Mouse (Mus musculus) midbrain, embryonic 13.5 days (tissue): ENCODE results near the gene Dnm1. TPM values are rescaled to one million over a fixed set of nuclear protein-coding genes. Genes with fewer than 3 reads are reported as not detected.
A peak's percentile ranks its signal among the peaks of the same experiment; 100 is the strongest.

Experiments
- ATAC-seq: fragments of 200-750 bp; cut with Nextera tagmentation; 2 replicates; pipeline ENCODE4 v1.8.0; 2017; ENCODE audit warnings: mild to moderate bottlenecking, moderate TSS enrichment, moderate library complexity
- H3K27ac ChIP-seq: fragments of 300-500 bp; sonication (generic); 2 replicates; pipeline ENCODE4 v1.5.1; 2015; ENCODE audit warnings: inconsistent platforms, mild to moderate bottlenecking, moderate library complexity
- H3K27me3 ChIP-seq: fragments of 300-500 bp; sonication (generic); 2 replicates; pipeline ENCODE4 v1.6.1; 2015; ENCODE audit warnings: mild to moderate bottlenecking, inconsistent platforms
- H3K36me3 ChIP-seq: fragments of 300-500 bp; sonication (generic); 2 replicates; pipeline ENCODE4 v1.6.1; 2015; ENCODE audit warnings: mild to moderate bottlenecking, inconsistent platforms
- H3K4me1 ChIP-seq: fragments of 300-500 bp; sonication (generic); replicated peaks from 2 replicates; pipeline ENCODE4 v1.6.1; 2015; ENCODE audit warnings: inconsistent platforms
- H3K4me2 ChIP-seq: fragments of 300-500 bp; sonication (generic); replicated peaks from 2 replicates; pipeline ENCODE4 v1.6.1; 2015; ENCODE audit warnings: moderate library complexity, mild to moderate bottlenecking, inconsistent platforms
- H3K4me3 ChIP-seq: fragments of 300-500 bp; sonication (generic); replicated peaks from 2 replicates; pipeline ENCODE4 v1.5.1; 2015; ENCODE audit warnings: mild to moderate bottlenecking, inconsistent platforms
- H3K9ac ChIP-seq: fragments of 300-500 bp; sonication (generic); replicated peaks from 2 replicates; pipeline ENCODE4 v1.6.1; 2015; ENCODE audit warnings: mild to moderate bottlenecking, inconsistent platforms
- H3K9me3 ChIP-seq: fragments of 300-500 bp; sonication (generic); 2 replicates; pipeline ENCODE4 v1.6.1; 2016; ENCODE audit warnings: mild to moderate bottlenecking, inconsistent platforms
- WGBS: fragments of 180-500 bp; shearing (Covaris S2); methylation state at CpG from one replicate; pipeline ENCODE4 v1.1.7; 2015; 5-methylcytosine and 5-hydroxymethylcytosine counted together
- polyA plus RNA-seq: library from polyadenylated mRNA; unstranded; fragments of >200 nt; fragmentation: Nextera tagmentation; extraction: Ambion mirVana; gene quantifications from 2 replicates; pipeline ENCODE4 v1.2.1, GENCODE M21; 2015

Gene Dnm1
- polyA plus RNA-seq, 1 experiment from 2014 or later: 41.2 TPM

GRCm38 (mm10) chr2:32316887-32317656 is 36.1 kb downstream of the Dnm1 start:
- Histone ChIP-seq H3K9ac (no peak overlapping the region), H3K4me1 (peaks cover 43% of the 10 kb centered on the region), H3K27ac (no peak overlapping the region), H3K4me2 (no peak overlapping the region), H3K4me3 (no peak overlapping the region), H3K36me3 (peaks cover 34% of the 10 kb centered on the region), H3K27me3 (peaks cover 26% of the 10 kb centered on the region), H3K9me3 (no peaks in the 10 kb centered on the region)
- ATAC-seq: no peak
- WGBS: 83% methylated on average over 20 of the region's 20 CpGs

GRCm38 (mm10) chr2:32315751-32316150 is 37.4 kb downstream of the Dnm1 start:
- Histone ChIP-seq H3K4me3 (no peak overlapping the region), H3K27me3 (peaks cover 33% of the 10 kb centered on the region), H3K36me3 (peaks cover 37% of the 10 kb centered on the region), H3K27ac (no peak overlapping the region; the same call in 1 of the 2 replicates), H3K9ac (no peak overlapping the region), H3K4me1 (peaks cover 51% of the 10 kb centered on the region), H3K9me3 (no peaks in the 10 kb centered on the region), H3K4me2 (no peak overlapping the region)
- ATAC-seq: no peak
- 10% methylated on average over 8 of the region's 8 CpGs for WGBS

GRCm38 (mm10) chr2:32314831-32315230 is 38.3 kb downstream of the Dnm1 start:
- H3K9ac ChIP-seq: no peak overlapping the region
- no peak overlapping the region for H3K4me3 ChIP-seq
- 93% methylated on average over 14 of the region's 14 CpGs for WGBS
- peaks cover 53% of the 10 kb centered on the region for H3K4me1 ChIP-seq
- no peaks in the 10 kb centered on the region for H3K9me3 ChIP-seq
- no peak for ATAC-seq
- no peak overlapping the region for H3K27ac ChIP-seq
- H3K36me3 ChIP-seq: peaks cover 38% of the 10 kb centered on the region
- peaks cover 42% of the 10 kb centered on the region for H3K27me3 ChIP-seq
- H3K4me2 ChIP-seq: no peak overlapping the region

- H3K4me3 ChIP-seq: peak overlapping the region; percentile 49
- peaks cover 52% of the 10 kb centered on the region for H3K36me3 ChIP-seq
- no peak overlapping the region for H3K27ac ChIP-seq
- peak; percentile 59 for ATAC-seq
- peak overlapping the region; percentile 94 for H3K4me2 ChIP-seq
- H3K27me3 ChIP-seq: peaks cover 36% of the 10 kb centered on the region
- peaks cover 32% of the 10 kb centered on the region for H3K4me1 ChIP-seq
- H3K9me3 ChIP-seq: no peaks in the 10 kb centered on the region
- peak overlapping the region; percentile 78 for H3K9ac ChIP-seq
- WGBS: 2% methylated on average over 47 of the region's 56 CpGs
Observed at GRCm38 (mm10) chr2:32312318-32312964, 40.7 kb downstream of the Dnm1 start.

- peaks cover 26% of the 10 kb centered on the region for H3K4me1 ChIP-seq
- peak overlapping the region; percentile 78 for H3K9ac ChIP-seq
- ATAC-seq: no peak
- H3K27me3 ChIP-seq: peaks cover 36% of the 10 kb centered on the region
- peaks cover 59% of the 10 kb centered on the region for H3K36me3 ChIP-seq
- H3K4me3 ChIP-seq: peak overlapping the region; percentile 49
- peak overlapping the region; percentile 94 for H3K4me2 ChIP-seq
- no peaks in the 10 kb centered on the region for H3K9me3 ChIP-seq
- 12% methylated on average over 41 of the region's 42 CpGs for WGBS
- no peak overlapping the region; the same call in 1 of the 2 replicates for H3K27ac ChIP-seq
Observed at GRCm38 (mm10) chr2:32311443-32312317, 41.5 kb downstream of the Dnm1 start.

GRCm38 (mm10) chr2:32310096-32310845 is 42.9 kb downstream of the Dnm1 start:
- Histone ChIP-seq H3K36me3 (peaks cover 69% of the 10 kb centered on the region), H3K9ac (no peak overlapping the region), H3K4me2 (no peak overlapping the region), H3K27me3 (peaks cover 30% of the 10 kb centered on the region), H3K4me3 (no peak overlapping the region), H3K4me1 (peaks cover 23% of the 10 kb centered on the region), H3K27ac (no peak overlapping the region), H3K9me3 (no peaks in the 10 kb centered on the region)
- ATAC-seq: no peak
- 90% methylated on average over 18 of the region's 18 CpGs for WGBS

GRCm38 (mm10) chr2:32308870-32309568 is 44.1 kb downstream of the Dnm1 start:
- WGBS: 91% methylated on average over 16 of the region's 16 CpGs
- no peak for ATAC-seq
- Histone ChIP-seq H3K27ac (no peak overlapping the region), H3K4me3 (no peak overlapping the region), H3K27me3 (peaks cover 24% of the 10 kb centered on the region), H3K9ac (no peak overlapping the region), H3K4me1 (peaks cover 23% of the 10 kb centered on the region), H3K4me2 (no peak overlapping the region), H3K9me3 (no peaks in the 10 kb centered on the region), H3K36me3 (peaks cover 73% of the 10 kb centered on the region)

GRCm38 (mm10) chr2:32307941-32308760 is 45.0 kb downstream of the Dnm1 start:
- Histone ChIP-seq H3K36me3 (peaks cover 77% of the 10 kb centered on the region), H3K9ac (no peak overlapping the region), H3K4me1 (peaks cover 23% of the 10 kb centered on the region), H3K27ac (no peak overlapping the region), H3K9me3 (no peaks in the 10 kb centered on the region), H3K4me3 (no peak overlapping the region), H3K4me2 (no peak overlapping the region), H3K27me3 (peaks cover 17% of the 10 kb centered on the region)
- 49% methylated on average over 8 of the region's 8 CpGs for WGBS
- peak; percentile 12; the same call in 1 of the 2 replicates for ATAC-seq

- H3K27me3 ChIP-seq: peaks cover 16% of the 10 kb centered on the region
- H3K4me1 ChIP-seq: peaks cover 18% of the 10 kb centered on the region
- 90% methylated on average over 6 of the region's 6 CpGs for WGBS
- no peak for ATAC-seq
- H3K9me3 ChIP-seq: no peaks in the 10 kb centered on the region
- H3K4me2 ChIP-seq: no peak overlapping the region
- no peak overlapping the region for H3K9ac ChIP-seq
- peaks cover 80% of the 10 kb centered on the region for H3K36me3 ChIP-seq
- H3K27ac ChIP-seq: no peak overlapping the region
- H3K4me3 ChIP-seq: no peak overlapping the region
Observed at GRCm38 (mm10) chr2:32307247-32307798, 45.8 kb downstream of the Dnm1 start.

GRCm38 (mm10) chr2:32306176-32306575 is 47.0 kb downstream of the Dnm1 start:
- H3K27ac ChIP-seq: no peak overlapping the region
- H3K4me3 ChIP-seq: no peak overlapping the region
- H3K36me3 ChIP-seq: peaks cover 90% of the 10 kb centered on the region
- peaks cover 10% of the 10 kb centered on the region for H3K27me3 ChIP-seq
- no peak for ATAC-seq
- no peak overlapping the region for H3K9ac ChIP-seq
- no peaks in the 10 kb centered on the region for H3K9me3 ChIP-seq
- whole genome bisulfite sequencing: 84% methylated on average over 9 of the region's 9 CpGs
- H3K4me2 ChIP-seq: no peak overlapping the region
- H3K4me1 ChIP-seq: peaks cover 6% of the 10 kb centered on the region; the same call in 1 of the 2 replicates
